Mouse (Mus musculus) heart, adult 8-10 months (tissue): ENCODE measurements around the gene 1700047I17Rik2. TPM values are rescaled to one million over a fixed set of nuclear protein-coding genes. Genes with fewer than 3 reads are reported as not detected.
"Not testable (repeated sequence)": the region's sequence is repeated elsewhere in the genome, so short reads cannot be mapped to it uniquely, and the experiment has no call there.

Source experiments
- DNase-seq: peaks from one replicate; pipeline ENCODE4 v3.0.0; 2022; ENCODE audit warnings: low spot score
- total RNA-seq, 4 experiments: library from RNA; stranded (reverse); gene quantifications; 2 replicates each; pipeline ENCODE4 v1.2.4; 2022

Gene 1700047I17Rik2
- total RNA-seq = 1 to 10 TPM in 1 of 4 experiments, under 1 TPM in 1, not detected in 2; 0.54 to 5.8 TPM

DNA sequence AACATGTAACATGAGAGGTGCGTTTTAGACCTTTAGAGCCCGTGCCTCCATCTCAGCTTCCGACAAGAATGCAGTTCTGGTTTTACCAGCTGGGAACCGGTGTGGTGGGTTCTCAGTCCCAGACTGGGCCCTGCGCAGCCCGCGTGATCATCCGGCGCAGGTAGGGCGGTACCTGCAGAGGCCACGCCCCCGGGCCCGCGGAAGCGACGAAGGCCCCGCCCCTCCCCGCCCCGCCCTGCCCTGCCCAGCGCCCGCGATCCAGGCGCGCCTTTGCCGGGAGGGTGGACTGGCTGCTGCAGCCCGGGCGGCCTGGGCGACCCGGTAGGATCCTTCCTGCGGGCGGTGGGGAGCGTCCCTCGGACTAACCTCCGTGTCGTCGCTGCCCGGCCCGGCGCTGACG is at the start of gene 1700047I17Rik2:
1700047I17Rik2 (plus strand) TSS at position 287 of the 400 bp plus-strand sequence.
- DNase-seq = not testable (repeated sequence)

DNA sequence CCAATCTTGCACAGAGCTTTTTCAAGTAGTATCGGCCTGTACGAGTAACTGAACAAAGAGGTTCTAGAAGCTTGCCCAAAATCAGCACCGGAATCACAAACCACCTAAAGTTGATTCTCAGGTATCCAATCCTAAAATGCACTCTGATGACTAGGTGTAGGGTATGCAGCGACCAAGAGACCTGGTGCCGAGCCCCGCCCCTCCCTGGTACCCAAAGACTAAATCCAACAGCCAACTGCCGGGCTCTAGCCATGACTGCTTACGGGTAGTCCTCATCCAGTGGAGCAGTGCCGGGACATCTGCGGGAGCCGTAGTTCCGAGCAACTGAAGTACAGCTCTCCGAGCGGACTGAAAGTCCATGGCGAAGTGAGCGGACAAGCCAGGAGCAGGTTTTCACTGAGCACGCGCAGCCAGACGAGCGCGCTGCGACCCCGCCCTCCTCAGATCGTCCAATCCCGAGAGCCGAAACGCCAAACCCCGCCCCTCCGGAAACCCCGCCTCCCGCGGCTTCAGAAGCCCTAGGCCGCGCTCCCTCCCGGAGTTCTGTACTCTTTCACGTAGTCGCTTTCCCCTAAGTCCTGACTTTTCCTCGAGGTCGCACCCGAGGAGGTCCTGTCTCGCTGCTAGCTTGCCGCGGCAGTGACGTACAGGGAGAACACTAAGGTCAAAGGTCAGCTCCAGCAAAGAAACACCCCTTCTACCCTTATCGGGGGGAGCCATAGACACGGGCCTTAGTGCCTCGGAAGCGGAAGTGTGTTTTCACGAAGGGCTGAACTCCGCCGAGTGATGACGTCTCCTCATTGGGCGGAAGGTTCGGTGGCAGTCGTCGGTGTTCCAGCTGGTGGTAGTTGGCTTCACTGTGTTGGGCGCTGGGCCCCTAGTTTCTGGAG is 44.6 kb upstream of the 1700047I17Rik2 start, which contains the start of gene Srp54b:
Srp54b (plus strand) TSS at position 546 of the 890 bp plus-strand sequence.
- not testable (repeated sequence) for DNase-seq

DNA sequence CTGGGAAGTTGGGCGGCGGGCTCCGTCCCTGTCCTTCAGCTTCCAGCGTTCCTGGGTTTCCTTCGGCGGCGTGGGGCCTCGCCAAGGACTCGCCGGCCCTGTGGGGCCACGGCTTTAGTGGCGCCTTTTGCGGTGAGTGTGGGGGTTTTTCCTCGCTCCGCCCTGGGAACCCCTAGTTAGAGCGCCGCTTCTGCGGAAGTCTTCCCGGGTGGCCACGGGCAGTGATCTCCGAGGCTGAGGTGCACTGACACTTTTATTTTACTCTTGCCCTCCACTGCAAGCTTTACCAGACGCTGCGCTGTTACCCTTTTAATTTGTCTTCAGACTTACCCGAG is 44.0 kb upstream of the 1700047I17Rik2 start:
- not testable (repeated sequence) for DNase-seq

DNA sequence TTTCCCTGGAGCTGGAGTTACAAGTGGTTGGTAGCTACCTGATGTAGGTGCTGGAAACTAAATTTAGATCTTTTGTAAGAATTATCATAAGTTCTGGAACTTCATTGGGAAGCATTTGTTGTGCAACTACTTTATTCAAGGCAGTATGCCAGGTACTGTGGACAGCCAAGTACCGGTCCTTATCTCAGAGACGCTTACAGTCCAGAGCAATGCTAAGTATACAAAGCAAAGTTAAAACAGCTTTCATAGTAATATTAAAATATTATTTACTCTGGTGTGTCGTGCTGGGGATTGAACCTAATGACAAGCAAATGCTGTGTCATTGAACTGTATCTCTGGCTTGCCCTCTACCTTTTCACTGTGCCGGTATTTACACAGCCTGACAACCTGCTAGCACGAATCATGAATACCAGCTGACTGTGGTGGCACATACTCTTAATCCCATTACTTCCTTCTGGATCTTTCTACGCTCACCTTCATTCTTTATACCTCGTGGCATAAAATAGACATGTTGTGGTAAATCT is 32.3 kb upstream of the 1700047I17Rik2 start:
- DNase-seq = not testable (repeated sequence)

DNA sequence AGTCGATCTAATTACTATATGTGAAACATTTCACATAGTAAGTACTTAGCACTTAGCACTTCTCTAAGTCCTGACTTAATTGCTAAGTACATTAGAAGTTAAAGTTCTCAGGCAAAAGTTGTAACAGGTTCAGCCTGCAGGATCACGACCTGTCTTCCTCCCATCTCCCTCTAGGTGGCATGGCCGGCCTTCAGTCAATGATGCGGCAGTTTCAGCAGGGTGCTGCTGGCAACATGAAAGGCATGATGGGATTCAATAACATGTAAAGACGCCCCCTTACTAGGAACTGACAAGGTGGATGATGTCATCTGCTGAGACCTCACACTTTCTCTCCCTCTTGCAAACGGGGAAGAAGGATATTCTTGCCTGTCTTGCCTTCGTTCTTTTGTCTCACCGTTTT is 11.7 kb upstream of the 1700047I17Rik2 start:
- DNase-seq = not testable (repeated sequence)

DNA sequence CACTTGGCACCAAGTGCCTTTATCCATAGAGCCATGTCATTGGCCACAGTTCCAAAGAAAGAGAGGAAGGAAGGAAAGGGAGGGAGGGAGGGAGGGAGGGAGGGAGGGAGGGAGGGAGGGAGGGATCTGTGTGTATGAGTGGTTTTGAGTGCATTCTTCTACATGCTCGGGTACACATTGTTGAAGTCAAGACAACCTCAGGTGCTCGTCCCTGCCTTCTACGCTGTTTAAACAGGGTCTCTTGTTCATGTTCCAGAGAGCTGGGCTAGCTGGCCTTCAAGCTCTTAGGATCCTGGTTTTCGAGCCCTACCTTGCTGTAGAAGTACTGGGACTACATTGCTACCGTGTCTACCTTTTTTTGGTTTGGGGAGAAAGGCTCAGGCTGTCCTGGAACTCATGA is 10.3 kb upstream of the 1700047I17Rik2 start:
- DNase-seq = not testable (repeated sequence)

DNA sequence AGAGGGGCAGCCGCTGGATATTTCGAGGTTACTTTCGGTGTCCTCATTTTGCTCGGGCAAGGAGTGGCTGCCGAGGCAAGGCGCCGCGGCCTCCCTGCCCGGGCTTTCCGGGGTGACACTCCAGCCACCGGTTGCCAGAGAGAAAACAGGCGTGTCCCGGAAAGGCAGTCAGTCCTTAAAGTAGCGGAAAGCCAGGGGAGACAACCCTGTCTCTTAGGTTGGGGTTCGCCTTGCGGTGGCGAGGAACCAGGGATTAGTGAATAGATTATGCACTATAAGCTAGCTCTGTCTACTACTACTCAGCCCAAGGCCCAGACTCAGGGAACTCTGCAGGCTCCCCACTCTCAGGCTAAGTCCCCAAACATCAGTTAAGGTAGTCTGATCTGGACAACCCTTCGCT is 407 bp downstream of the 1700047I17Rik2 start:
- not testable (repeated sequence) for DNase-seq

DNA sequence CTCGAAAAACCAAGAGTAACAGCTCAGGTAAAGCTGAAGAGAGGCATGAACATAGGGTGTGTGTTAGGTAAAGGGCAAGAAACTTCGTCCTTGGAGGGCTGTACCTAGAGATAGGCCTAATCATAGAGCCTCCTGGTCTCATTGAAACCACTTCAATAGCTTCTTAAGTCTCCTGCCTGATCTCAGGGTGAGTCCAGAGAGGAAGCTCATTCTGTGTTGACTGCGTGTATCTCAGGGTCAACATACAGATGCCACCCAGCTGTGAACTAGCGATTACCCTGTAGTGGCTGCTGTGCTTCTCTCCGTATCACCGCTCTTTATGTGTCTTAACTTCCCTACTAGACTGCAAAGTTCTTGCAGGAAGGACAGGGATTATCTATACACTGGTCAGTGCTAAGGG is 13.6 kb downstream of the 1700047I17Rik2 start:
- DNase-seq = not testable (repeated sequence)

DNA sequence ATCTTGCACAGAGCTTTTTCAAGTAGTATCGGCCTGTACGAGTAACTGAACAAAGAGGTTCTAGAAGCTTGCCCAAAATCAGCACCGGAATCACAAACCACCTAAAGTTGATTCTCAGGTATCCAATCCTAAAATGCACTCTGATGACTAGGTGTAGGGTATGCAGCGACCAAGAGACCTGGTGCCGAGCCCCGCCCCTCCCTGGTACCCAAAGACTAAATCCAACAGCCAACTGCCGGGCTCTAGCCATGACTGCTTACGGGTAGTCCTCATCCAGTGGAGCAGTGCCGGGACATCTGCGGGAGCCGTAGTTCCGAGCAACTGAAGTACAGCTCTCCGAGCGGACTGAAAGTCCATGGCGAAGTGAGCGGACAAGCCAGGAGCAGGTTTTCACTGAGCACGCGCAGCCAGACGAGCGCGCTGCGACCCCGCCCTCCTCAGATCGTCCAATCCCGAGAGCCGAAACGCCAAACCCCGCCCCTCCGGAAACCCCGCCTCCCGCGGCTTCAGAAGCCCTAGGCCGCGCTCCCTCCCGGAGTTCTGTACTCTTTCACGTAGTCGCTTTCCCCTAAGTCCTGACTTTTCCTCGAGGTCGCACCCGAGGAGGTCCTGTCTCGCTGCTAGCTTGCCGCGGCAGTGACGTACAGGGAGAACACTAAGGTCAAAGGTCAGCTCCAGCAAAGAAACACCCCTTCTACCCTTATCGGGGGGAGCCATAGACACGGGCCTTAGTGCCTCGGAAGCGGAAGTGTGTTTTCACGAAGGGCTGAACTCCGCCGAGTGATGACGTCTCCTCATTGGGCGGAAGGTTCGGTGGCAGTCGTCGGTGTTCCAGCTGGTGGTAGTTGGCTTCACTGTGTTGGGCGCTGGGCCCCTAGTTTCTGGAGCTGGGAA is 30.5 kb downstream of the 1700047I17Rik2 start, which contains the start of gene Srp54c:
Srp54c (plus strand) TSS at position 543 of the 894 bp plus-strand sequence.
- DNase-seq = not testable (repeated sequence)

DNA sequence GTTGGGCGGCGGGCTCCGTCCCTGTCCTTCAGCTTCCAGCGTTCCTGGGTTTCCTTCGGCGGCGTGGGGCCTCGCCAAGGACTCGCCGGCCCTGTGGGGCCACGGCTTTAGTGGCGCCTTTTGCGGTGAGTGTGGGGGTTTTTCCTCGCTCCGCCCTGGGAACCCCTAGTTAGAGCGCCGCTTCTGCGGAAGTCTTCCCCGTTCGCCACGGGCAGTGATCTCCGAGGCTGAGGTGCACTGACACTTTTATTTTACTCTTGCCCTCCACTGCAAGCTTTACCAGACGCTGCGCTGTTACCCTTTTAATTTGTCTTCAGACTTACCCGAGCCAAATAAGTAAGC is 31.1 kb downstream of the 1700047I17Rik2 start:
- DNase-seq = not testable (repeated sequence)

DNA sequence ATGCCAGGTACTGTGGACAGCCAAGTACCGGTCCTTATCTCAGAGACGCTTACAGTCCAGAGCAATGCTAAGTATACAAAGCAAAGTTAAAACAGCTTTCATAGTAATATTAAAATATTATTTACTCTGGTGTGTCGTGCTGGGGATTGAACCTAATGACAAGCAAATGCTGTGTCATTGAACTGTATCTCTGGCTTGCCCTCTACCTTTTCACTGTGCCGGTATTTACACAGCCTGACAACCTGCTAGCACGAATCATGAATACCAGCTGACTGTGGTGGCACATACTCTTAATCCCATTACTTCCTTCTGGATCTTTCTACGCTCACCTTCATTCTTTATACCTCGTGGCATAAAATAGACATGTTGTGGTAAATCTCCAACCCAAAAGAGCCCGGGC is 42.9 kb downstream of the 1700047I17Rik2 start:
- DNase-seq = not testable (repeated sequence)

DNA sequence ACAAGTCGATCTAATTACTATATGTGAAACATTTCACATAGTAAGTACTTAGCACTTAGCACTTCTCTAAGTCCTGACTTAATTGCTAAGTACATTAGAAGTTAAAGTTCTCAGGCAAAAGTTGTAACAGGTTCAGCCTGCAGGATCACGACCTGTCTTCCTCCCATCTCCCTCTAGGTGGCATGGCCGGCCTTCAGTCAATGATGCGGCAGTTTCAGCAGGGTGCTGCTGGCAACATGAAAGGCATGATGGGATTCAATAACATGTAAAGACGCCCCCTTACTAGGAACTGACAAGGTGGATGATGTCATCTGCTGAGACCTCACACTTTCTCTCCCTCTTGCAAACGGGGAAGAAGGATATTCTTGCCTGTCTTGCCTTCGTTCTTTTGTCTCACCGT is 62.6 kb downstream of the 1700047I17Rik2 start:
- DNase-seq = not testable (repeated sequence)

DNA sequence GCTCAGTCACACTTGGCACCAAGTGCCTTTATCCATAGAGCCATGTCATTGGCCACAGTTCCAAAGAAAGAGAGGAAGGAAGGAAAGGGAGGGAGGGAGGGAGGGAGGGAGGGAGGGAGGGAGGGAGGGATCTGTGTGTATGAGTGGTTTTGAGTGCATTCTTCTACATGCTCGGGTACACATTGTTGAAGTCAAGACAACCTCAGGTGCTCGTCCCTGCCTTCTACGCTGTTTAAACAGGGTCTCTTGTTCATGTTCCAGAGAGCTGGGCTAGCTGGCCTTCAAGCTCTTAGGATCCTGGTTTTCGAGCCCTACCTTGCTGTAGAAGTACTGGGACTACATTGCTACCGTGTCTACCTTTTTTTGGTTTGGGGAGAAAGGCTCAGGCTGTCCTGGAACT is 64.0 kb downstream of the 1700047I17Rik2 start:
- DNase-seq = not testable (repeated sequence)

Other genes starting within 250 kb of the 1700047I17Rik2 start
- gene Gm20403, start 213.1 kb upstream of the 1700047I17Rik2 start, total RNA-seq = not detected
- gene Baz1a, start 185.2 kb upstream of the 1700047I17Rik2 start, total RNA-seq = 1 to 10 TPM; 4.4 to 8.2 (median 7.9) TPM
- 1 to 10 TPM; 6.9 to 9.9 (median 8.3) TPM for gene 2700097O09Rik, start 119.5 kb upstream of the 1700047I17Rik2 start, total RNA-seq
- 10 to 100 TPM; 84.1 to 97.9 (median 91.8) TPM for gene Srp54a, start 119.3 kb upstream of the 1700047I17Rik2 start, total RNA-seq
- gene Fam177a, start 75.1 kb upstream of the 1700047I17Rik2 start, total RNA-seq = 10 to 100 TPM in 3 of 4 experiments, 1 to 10 TPM in 1; 8.7 to 13.8 (median 12.6) TPM
- gene Srp54b, start 44.5 kb upstream of the 1700047I17Rik2 start, total RNA-seq = 10 to 100 TPM; 24.1 to 59.5 (median 40.9) TPM
- 10 to 100 TPM; 25.5 to 38.5 (median 28.2) TPM for gene Srp54c, start 30.6 kb downstream of the 1700047I17Rik2 start, total RNA-seq
- gene 1110008L16Rik, start 100.0 kb downstream of the 1700047I17Rik2 start, total RNA-seq = 10 to 100 TPM; 10.3 to 14.4 (median 12.2) TPM
- 10 to 100 TPM in 1 of 4 experiments, 1 to 10 TPM in 3; 8.4 to 10.9 (median 9.3) TPM for gene Ppp2r3c, start 103.4 kb downstream of the 1700047I17Rik2 start, total RNA-seq
- 100 to 1,000 TPM; 149 to 159 (median 156) TPM for gene Psma6, start 184.6 kb downstream of the 1700047I17Rik2 start, total RNA-seq